Mouse (Mus musculus): ENCODE measurements around the gene Wdr1. TPM values are rescaled to one million over a fixed set of nuclear protein-coding genes. Genes with fewer than 3 reads are reported as not detected.

The Wdr1 gene
- polyA plus RNA-seq, 1 experiment from 2014 or later: 174 TPM

- TF ChIP-seq CTCF (IDR thresholded peaks at IDR 0.05; ENCODE audit: low read depth): no peak
- no peak for TF ChIP-seq EP300 (optimal IDR thresholded peaks at IDR 0.05)
- WGBS: under 1% methylated on average over 41 of the region's 41 CpGs
- Histone ChIP-seq H3K27ac (replicated peaks) (peak overlapping the region; percentile 98), H3K36me3 (ENCODE audit: control insufficient read depth, insufficient read depth, low read length) (peaks cover 11% of the 10 kb centered on the region), H3K9ac (ENCODE audit: low read length) (peak overlapping the region; percentile 96), H3K4me3 (ENCODE audit: low read depth, low read length) (peak overlapping the region; percentile 97), H3K27me3 (ENCODE audit: control insufficient read depth, insufficient read depth, low read length) (no peaks in the 10 kb centered on the region), H3K9me3 (ENCODE audit: control insufficient read depth, low read length) (no peaks in the 10 kb centered on the region), H3K4me2 (replicated peaks; ENCODE audit: low read depth) (peak overlapping the region; percentile 72), H3K4me1 (replicated peaks; ENCODE audit: control insufficient read depth, insufficient read depth) (peaks cover 14% of the 10 kb centered on the region; the same call in 1 of the 2 replicates)
- DNase-seq (ENCODE audit: low spot score) (peak; percentile 76), ATAC-seq (ENCODE audit: low FRiP score, low TSS enrichment) (peak; percentile 58)
Observed at GRCm38 (mm10) chr5:38560586-38561425, 2.2 kb downstream of the Wdr1 start.

- DNase-seq (ENCODE audit: low spot score) (no peak), ATAC-seq (ENCODE audit: low FRiP score, low TSS enrichment) (no peak)
- 71% methylated on average over 5 of the region's 5 CpGs for WGBS
- Histone ChIP-seq H3K4me1 (replicated peaks; ENCODE audit: control insufficient read depth, insufficient read depth) (peaks cover 14% of the 10 kb centered on the region; the same call in 1 of the 2 replicates), H3K36me3 (ENCODE audit: control insufficient read depth, insufficient read depth, low read length) (peaks cover 20% of the 10 kb centered on the region), H3K9ac (ENCODE audit: low read length) (no peak overlapping the region), H3K4me2 (replicated peaks; ENCODE audit: low read depth) (no peak overlapping the region), H3K27ac (replicated peaks) (no peak overlapping the region), H3K27me3 (ENCODE audit: control insufficient read depth, insufficient read depth, low read length) (no peaks in the 10 kb centered on the region), H3K9me3 (ENCODE audit: control insufficient read depth, low read length) (no peaks in the 10 kb centered on the region), H3K4me3 (ENCODE audit: low read depth, low read length) (no peak overlapping the region)
- TF ChIP-seq CTCF (IDR thresholded peaks at IDR 0.05; ENCODE audit: low read depth): no peak
- TF ChIP-seq EP300 (optimal IDR thresholded peaks at IDR 0.05): no peak
Observed at GRCm38 (mm10) chr5:38558831-38559230, 4.2 kb downstream of the Wdr1 start.

GRCm38 (mm10) chr5:38557811-38558210 is 5.2 kb downstream of the Wdr1 start:
- DNase-seq (ENCODE audit: low spot score) (no peak), ATAC-seq (ENCODE audit: low FRiP score, low TSS enrichment) (no peak)
- H3K4me3 ChIP-seq (ENCODE audit: low read depth, low read length): no peak overlapping the region
- peaks cover 17% of the 10 kb centered on the region; the same call in 1 of the 2 replicates for H3K4me1 ChIP-seq (replicated peaks; ENCODE audit: control insufficient read depth, insufficient read depth)
- H3K27me3 ChIP-seq (ENCODE audit: control insufficient read depth, insufficient read depth, low read length): no peaks in the 10 kb centered on the region
- no peaks in the 10 kb centered on the region for H3K9me3 ChIP-seq (ENCODE audit: control insufficient read depth, low read length)
- 88% methylated on average over 4 of the region's 4 CpGs for WGBS
- no peak overlapping the region for H3K9ac ChIP-seq (ENCODE audit: low read length)
- TF ChIP-seq CTCF (IDR thresholded peaks at IDR 0.05; ENCODE audit: low read depth): no peak
- no peak overlapping the region for H3K27ac ChIP-seq (replicated peaks)
- no peak overlapping the region for H3K4me2 ChIP-seq (replicated peaks; ENCODE audit: low read depth)
- H3K36me3 ChIP-seq (ENCODE audit: control insufficient read depth, insufficient read depth, low read length): peaks cover 20% of the 10 kb centered on the region

- no peak overlapping the region for H3K4me3 ChIP-seq (ENCODE audit: low read depth, low read length)
- no peak overlapping the region for H3K4me2 ChIP-seq (replicated peaks; ENCODE audit: low read depth)
- peaks cover 27% of the 10 kb centered on the region for H3K36me3 ChIP-seq (ENCODE audit: control insufficient read depth, insufficient read depth, low read length)
- TF ChIP-seq EP300 (optimal IDR thresholded peaks at IDR 0.05): no peak
- TF ChIP-seq CTCF (IDR thresholded peaks at IDR 0.05; ENCODE audit: low read depth): no peak
- no peaks in the 10 kb centered on the region for H3K9me3 ChIP-seq (ENCODE audit: control insufficient read depth, low read length)
- H3K27ac ChIP-seq (replicated peaks): no peak overlapping the region
- ATAC-seq (ENCODE audit: low FRiP score, low TSS enrichment) (peak; percentile 63), DNase-seq (ENCODE audit: low spot score) (peak; percentile 39)
- WGBS: 61% methylated on average over 3 of the region's 3 CpGs
- H3K27me3 ChIP-seq (ENCODE audit: control insufficient read depth, insufficient read depth, low read length): no peaks in the 10 kb centered on the region
- peaks cover 17% of the 10 kb centered on the region; the same call in 1 of the 2 replicates for H3K4me1 ChIP-seq (replicated peaks; ENCODE audit: control insufficient read depth, insufficient read depth)
- no peak overlapping the region for H3K9ac ChIP-seq (ENCODE audit: low read length)
Observed at GRCm38 (mm10) chr5:38556406-38556805, 6.6 kb downstream of the Wdr1 start.

GRCm38 (mm10) chr5:38553953-38554352 is 9.1 kb downstream of the Wdr1 start:
- H3K9me3 ChIP-seq (ENCODE audit: control insufficient read depth, low read length): no peaks in the 10 kb centered on the region
- no peak for TF ChIP-seq CTCF (IDR thresholded peaks at IDR 0.05; ENCODE audit: low read depth)
- TF ChIP-seq EP300 (optimal IDR thresholded peaks at IDR 0.05): no peak
- DNase-seq (ENCODE audit: low spot score): no peak
- ATAC-seq (ENCODE audit: low FRiP score, low TSS enrichment): peak; percentile 41; the same call in 1 of the 2 replicates
- WGBS: 23% methylated on average over 3 of the region's 3 CpGs
- peak overlapping the region; percentile 31 for H3K27ac ChIP-seq (replicated peaks)
- no peak overlapping the region for H3K9ac ChIP-seq (ENCODE audit: low read length)
- peaks cover 29% of the 10 kb centered on the region for H3K36me3 ChIP-seq (ENCODE audit: control insufficient read depth, insufficient read depth, low read length)
- H3K4me3 ChIP-seq (ENCODE audit: low read depth, low read length): no peak overlapping the region
- no peak overlapping the region for H3K4me2 ChIP-seq (replicated peaks; ENCODE audit: low read depth)
- H3K27me3 ChIP-seq (ENCODE audit: control insufficient read depth, insufficient read depth, low read length): no peaks in the 10 kb centered on the region
- peaks cover 20% of the 10 kb centered on the region for H3K4me1 ChIP-seq (replicated peaks; ENCODE audit: control insufficient read depth, insufficient read depth)

- WGBS: 77% methylated on average over 4 of the region's 4 CpGs
- Histone ChIP-seq H3K4me2 (replicated peaks; ENCODE audit: low read depth) (no peak overlapping the region), H3K27ac (replicated peaks) (0 out of 2 replicates have a peak overlapping the region, but pooled peaks have one; percentile 30), H3K4me1 (replicated peaks; ENCODE audit: control insufficient read depth, insufficient read depth) (peaks cover 23% of the 10 kb centered on the region), H3K9ac (ENCODE audit: low read length) (no peak overlapping the region), H3K4me3 (ENCODE audit: low read depth, low read length) (no peak overlapping the region), H3K36me3 (ENCODE audit: control insufficient read depth, insufficient read depth, low read length) (peaks cover 29% of the 10 kb centered on the region), H3K9me3 (ENCODE audit: control insufficient read depth, low read length) (no peaks in the 10 kb centered on the region), H3K27me3 (ENCODE audit: control insufficient read depth, insufficient read depth, low read length) (no peaks in the 10 kb centered on the region)
- ATAC-seq (ENCODE audit: low FRiP score, low TSS enrichment) (no peak), DNase-seq (ENCODE audit: low spot score) (no peak)
- TF ChIP-seq EP300 (optimal IDR thresholded peaks at IDR 0.05) (no peak), CTCF (IDR thresholded peaks at IDR 0.05; ENCODE audit: low read depth) (no peak)
Observed at GRCm38 (mm10) chr5:38553491-38553890, 9.5 kb downstream of the Wdr1 start.

All from stomach, postnatal 0 days (tissue).